Mouse (Mus musculus) mature B cell (primary cell): Measurements from ENCODE around the gene Ccr10.

Source experiments
- in situ Hi-C: fragments of 300-500 bp; cut with MboI; formaldehyde crosslinking; loops from 2 replicates; pipeline ENCODE4 v1.14.3; 2019

Gene Ccr10

DNA sequence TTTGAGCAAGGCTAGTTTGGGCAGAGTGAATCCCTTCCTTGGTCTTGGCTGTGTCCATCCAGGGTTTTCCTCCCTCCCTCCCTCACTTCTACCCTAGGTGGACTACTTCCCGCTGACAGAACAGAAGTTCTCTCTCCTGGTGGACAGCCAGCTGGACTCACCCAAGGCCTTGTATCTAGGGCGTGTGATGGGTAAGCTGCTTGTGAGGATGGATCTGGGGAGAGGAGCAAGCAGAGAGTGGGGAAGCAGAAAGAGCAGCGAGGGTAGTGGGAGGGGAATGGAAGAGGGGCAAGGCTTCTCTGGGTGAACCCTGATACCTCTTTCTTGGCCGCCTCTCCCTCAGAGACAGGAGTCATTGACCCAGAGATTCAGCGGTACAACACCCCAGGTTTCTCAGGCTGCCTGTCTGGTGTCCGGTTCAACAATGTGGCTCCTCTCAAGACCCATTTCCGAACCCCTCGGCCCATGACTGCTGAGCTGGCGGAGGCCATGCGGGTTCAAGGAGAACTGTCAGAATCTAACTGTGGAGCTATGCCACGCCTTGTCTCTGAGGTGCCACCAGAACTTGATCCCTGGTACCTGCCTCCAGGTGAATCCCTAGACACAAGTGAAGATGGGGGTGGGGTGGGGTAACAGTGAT, 13.0 kb upstream of the Ccr10 start:
- in situ Hi-C loops = no loop called here

DNA sequence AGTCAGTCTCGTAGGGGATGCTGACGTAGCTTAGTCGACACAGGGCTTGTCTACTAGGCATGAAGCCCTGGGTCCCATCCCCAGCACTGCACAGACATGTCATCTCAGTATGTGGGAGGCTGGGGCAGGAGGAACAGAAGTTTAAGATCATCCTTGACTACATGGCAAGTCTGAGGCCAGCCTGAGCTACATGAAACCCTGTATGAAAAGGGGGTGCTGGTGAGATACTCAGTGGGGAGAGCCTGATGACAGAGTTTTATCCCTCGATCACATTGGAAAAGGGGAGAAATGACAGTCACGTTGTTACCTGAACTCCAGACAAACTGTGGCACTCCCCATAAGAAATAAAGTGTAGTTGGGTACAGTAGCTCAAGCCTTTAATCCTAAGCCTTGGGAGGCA, 12.3 kb upstream of the Ccr10 start:
- in situ Hi-C loops = no loop called here

DNA sequence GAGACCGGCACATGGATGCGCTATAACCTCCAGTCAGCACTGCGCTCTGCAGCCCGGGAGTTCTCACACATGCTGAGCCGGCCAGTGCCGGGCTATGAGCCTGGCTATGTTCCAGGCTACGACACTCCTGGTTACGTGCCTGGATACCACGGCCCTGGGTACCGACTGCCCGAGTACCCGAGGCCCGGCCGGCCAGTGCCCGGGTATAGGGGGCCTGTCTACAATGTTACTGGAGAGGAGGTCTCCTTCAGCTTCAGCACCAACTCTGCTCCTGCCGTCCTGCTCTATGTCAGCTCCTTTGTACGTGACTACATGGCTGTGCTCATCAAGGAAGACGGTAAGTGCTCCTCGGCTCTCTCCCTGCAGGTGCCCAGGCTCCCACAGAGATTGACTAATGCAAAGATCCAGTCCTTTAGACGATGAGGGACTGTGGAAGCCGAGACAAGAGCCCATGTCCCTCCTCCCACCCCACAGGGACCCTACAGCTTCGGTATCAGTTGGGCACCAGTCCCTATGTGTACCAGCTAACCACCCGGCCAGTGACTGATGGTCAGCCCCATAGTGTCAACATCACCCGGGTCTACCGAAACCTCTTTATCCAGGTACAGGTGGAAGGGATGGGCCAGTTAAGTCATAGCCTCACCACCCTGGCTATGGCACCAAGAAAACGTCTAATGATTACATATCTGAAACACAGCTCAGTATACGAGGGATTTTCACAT, 11.4 kb upstream of the Ccr10 start:
- in situ Hi-C loops = no loop called here

DNA sequence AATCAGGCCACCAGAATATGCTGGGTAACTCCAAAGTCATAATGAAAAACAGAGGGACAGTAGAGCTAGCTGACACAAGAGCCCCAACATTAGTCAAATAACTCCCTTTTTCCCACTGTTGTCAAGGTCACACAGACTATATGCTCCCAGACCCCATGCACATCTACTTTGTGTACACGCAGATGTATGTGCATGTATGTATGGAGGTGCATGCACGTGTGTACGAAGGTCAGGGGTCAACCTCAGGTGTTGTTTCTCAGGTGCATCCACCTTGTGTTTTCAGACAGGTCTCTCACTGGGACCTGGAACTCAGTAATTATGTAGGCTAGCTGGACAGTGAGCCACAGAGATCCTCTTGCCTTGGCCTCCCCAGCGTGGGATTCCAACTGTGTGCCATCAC, 10.2 kb upstream of the Ccr10 start:
- in situ Hi-C loops = no loop called here

DNA sequence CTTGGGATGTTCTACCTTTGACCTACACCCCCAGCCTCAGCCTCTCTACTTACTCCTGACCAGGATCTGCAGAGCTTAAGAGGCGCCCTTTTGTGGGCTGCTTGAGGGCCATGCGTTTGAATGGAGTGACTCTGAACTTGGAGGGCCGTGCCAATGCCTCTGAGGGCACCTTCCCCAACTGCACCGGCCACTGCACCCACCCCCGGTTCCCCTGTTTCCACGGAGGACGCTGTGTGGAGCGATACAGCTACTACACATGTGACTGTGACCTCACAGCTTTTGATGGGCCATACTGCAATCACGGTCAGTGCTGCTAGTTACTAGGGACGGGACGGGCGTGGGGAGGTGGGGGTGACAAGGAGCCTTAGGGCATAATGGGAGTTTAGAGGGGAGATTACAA, 9.7 kb upstream of the Ccr10 start:
- in situ Hi-C loops = no loop called here

DNA sequence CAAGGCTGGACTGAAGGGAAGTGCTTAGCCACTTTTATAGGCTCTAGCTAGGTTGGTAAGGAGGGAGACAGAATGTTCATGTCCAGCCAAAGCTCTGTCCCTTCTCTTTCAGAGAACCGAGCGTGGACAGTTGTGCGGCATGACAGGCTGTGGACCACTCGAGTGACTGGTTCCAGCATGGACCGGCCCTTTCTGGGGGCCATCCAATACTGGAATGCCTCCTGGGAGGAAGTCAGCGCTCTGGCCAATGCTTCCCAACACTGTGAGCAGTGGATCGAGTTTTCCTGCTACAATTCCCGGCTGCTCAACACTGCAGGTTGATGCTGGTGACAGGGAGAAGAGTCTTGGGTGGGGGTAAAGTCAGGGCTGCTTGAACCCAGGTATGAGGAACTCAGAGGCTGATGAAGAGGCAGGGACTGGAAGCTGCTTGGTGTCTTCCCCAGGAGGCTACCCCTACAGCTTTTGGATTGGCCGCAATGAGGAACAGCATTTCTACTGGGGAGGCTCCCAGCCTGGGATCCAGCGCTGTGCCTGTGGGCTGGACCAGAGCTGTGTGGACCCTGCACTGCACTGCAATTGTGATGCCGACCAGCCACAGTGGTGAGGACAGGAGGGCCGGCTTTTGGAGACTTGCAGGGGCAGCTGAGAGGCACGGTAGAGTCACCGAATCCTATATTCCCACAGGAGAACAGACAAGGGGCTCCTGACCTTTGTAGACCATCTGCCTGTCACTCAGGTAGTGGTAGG, 7.7 kb upstream of the Ccr10 start:
- in situ Hi-C loops = no loop called here

DNA sequence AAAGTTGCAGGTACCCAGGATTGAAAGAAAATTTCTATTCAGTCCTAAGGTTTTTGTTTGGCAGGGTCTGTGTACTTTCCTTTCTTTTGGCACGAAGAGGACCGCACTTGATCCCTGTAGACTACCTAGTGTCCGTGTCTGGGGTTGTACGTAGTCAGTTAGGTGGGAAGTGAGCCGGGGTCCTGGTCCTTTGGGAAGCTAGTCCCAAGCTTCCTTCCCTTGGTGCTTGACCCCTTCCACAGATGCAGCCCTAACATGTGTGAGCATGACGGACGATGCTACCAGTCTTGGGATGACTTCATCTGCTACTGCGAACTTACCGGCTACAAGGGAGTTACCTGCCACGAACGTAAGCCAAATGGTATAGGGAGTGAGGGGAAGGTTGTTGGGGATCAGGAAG, 6.7 kb upstream of the Ccr10 start:
- in situ Hi-C loops = no loop called here

DNA sequence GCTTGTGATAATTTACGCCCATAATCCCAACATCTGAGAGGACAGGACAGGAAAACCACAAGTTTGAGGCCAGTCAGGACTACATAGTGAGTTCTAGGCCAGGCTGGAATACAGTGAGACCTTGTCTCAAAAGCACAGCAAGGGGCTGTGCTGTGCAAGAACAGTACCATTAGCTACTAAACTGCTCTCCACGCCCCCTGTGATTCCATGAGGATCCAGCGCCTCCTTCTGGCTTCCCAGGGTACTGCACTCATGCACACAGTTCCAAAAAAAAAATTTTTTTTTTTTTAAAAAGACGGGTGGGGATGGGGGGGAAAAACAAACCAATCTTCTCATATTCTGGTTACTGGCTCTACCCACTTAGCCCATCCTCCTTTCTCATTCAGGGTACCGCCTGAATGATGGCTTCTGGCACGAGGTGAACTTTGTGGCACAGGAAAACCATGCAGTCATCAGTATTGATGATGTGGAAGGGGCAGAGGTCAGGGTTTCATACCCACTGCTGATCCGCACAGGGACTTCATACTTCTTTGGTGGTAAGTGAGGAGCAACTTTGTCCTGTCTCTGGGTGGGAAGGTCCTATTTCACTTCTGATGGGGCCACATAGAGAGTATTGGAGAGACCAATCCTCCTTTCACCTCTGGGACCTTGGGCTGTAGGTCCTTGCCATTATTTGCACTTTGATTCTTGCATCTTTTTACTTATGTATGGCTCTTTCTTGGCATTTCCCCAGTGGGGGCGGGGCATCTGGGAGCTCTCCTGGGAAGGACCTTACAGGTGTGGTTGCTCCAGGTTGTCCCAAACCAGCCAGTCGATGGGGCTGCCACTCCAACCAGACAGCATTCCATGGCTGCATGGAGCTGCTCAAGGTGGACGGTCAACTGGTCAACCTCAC, 5.8 kb upstream of the Ccr10 start:
- in situ Hi-C loops = no loop called here

DNA sequence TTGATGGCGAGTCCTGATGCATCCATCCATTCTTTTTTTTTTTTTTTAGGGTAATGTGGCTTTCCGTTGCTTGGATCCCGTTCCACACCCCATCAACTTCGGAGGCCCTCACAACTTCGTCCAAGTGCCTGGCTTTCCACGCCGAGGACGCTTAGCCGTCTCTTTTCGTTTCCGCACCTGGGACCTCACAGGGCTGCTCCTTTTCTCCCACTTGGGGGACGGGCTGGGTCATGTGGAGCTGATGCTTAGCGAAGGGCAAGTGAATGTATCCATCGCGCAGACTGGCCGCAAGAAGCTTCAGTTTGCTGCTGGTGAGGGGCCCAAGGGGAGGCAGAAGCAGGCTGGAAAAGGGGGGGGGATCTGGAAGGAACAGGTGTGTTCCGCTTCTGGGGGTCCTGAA, 5.0 kb upstream of the Ccr10 start:
- in situ Hi-C loops = no loop called here

DNA sequence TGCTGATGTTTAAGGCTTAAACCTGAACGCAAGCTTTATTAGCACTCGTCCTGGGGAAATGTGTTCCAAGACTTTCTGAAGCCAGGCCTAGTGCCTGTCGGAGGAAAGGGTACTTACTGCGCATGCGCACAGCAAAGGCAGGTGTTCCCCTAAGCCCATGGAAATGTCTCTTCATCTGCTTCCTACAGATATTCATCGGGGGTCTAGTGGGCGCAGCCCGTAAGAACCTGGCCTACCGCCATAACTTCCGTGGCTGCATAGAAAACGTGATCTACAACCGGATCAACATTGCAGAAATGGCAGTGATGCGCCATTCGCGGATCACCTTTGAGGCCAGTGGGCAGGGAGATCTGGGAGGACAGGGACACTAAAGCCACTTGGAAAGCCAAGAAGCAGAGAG, 4.1 kb upstream of the Ccr10 start:
- in situ Hi-C loops = no loop called here

DNA sequence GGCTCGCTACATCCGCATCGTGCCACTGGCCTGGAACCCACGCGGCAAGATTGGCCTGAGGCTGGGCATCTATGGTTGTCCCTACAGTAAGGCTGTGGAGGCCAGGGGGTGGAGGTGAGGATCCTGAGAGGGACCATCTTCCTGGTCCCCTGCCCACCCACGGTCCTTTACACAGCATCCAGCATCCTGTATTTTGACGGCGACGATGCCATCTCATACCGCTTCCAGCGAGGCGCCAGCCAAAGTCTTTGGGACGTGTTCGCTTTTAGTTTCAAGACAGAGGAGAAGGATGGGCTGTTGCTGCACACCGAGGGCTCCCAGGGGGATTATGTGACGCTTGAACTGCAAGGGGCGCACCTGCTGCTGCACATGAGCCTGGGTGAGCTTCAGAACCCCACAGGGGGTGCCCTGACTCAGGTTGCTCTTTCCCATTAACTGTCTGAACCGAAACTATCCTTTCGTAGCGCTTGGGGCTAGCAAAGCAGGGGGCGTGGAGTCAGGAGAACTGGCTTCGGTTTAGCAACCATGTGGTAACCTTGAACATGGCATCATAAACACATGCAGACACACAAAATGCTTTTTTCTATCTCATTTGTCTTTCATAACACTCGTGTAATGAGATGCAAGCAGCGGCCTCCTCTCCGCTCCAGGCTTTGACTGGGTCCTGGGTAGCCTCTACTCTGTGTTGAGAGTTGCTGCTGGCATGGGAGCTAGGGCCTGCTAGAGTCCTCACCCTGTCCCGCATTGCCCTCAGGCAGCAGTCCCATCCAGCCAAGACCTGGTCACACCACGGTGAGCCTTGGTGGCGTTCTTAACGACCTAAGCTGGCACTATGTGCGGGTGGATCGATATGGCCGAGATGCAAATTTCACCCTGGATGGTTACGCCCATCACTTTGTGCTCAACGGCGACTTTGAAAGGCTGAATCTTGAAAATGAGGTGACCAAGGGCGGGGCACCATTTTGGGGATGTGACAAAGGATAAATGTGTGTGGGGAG, 3.1 kb upstream of the Ccr10 start:
- in situ Hi-C loops = no loop called here

DNA sequence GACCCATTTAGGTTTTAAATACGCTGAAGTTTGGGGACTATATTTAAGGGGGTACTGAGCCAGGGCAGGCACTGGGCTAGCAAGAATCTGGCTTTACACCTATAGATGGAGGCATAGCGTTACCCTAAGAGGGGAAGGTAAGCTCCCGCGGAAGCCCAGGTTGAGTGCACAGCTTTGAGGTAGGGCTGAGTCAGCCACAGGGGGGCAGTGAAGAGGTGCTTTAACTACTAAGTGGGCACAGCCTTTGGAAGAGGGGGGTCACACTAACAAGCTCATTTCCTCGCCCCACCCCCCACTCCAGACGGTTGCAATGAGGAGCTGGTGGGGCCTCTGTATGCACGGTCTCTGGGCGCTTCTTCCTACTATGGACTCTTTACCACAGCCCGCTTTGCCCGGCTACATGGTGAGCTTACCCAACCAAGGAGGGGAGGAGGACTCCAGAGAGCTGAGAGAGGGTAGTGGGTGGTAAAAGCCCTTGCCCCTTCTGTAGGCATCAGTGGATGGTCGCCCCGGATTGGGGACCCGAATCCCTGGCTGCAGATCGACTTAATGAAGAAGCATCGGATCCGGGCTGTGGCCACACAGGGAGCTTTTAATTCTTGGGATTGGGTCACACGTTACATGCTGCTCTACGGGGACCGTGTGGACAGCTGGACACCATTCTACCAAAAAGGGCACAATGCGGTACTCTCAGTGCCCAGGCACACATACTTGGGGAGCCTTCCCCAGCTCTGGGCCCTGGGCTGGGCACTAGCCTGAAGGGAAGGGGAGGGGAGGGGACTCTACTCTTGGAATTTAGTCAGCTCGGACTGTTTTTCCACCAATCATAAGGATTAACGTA, 1.9 kb upstream of the Ccr10 start:
- in situ Hi-C loops = no loop called here

DNA sequence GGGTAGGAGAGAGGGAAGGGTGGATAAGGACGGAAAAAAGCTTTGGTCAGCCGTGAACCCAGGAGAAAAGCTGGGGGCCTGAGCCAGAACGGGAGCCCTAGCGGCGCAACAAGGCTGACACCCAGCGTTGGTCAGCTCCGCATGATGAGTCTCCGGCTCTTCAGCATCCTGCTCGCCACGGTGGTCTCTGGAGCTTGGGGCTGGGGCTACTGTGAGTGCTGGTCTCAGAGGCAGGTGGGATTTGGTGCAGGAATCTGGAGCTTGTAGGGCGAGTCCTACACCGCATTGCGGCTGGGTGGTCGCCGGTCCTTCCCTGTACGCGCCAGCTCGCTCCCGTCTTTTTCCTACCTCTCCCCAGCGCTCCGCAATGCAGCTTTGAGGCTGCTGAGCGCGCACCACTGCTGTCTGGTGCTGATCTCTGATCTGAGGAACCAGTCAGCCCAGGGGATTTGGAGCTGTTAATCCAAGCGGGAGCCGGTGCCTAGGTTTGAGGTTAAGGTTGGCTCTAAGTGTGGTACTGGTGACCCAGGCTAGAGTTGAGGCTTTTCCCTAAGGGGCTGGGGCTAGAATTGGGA, 961 bp upstream of the Ccr10 start:
- in situ Hi-C loops = no loop called here

DNA sequence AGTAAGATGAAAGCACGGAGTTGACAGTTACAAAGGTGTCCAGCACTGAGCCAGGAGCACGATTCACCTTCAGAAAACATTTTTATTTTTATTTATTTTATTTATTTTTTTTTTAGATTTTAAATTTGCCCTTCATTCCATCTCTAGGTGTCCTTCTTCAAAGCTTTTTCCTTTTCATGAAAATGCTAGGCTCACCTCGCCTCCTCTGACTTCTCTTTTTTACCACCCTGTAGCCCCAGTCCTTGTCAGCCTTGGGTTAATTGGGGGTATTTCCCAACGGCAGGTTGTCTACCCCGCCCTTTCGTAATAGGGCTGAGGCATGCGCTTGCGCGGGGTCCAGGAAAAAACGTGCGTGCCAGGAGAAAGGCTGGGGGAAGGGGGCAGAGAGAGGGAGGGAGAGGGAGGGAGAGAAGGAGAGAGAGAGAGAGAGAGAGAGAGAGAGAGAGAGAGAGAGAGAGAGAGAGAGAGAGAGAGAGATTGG, 433 bp upstream of the Ccr10 start:
- in situ Hi-C loops = no loop called here

DNA sequence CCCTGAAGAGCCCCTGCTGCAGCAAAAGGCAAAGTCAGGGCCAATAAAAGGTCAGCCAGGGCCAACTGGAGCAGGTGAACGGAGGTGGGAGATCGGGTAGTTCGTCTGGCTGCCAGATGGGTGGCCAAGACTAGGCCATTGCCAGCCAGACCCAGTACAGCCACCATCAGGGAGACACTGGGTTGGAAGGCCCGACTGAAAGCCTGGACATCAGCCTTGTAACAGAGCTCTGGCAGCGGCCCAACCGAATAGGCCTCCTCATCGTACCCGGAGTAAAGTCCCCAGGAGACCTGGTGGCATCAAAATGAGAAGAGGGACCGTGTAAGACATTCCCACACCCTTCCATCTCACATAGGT, 876 bp downstream of the Ccr10 start:
- in situ Hi-C loops = no loop called here

DNA sequence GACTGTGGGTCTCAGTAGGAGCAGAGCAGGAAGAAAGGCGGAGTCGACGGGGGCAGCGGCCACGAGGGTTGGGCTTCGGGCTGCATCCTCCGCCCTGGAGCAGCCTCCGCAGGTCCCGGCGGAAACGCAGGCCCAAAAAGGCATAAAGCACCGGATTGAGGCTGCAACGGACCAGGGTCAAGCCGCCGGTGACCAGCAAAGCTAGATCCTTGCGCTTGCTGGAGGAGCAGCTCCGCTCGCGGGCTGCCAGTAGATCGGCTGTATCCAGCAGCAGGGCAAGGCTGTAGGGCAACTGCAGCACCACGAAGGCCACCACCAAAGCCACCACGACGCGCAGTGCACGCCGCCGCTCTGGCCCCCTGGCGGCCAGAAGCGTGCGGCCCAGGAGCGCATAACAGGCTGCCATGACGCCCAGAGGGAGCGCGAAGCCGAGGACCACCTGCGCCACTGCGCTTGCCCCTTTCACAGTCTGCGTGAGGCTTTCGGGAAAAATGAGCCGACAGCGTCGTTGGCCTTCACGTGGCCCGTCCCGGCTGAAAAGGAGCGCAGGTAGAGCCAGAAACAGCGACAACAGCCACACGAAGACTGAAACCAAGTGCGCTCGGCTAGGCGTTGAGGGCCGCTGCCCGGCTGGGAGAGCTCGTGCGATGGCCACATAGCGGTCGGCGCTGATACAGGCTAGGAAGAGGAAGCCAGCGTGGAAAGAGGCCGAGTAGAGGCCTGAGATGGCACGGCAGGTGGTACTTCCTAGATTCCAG, 1.4 kb downstream of the Ccr10 start:
- in situ Hi-C loops = no loop called here

DNA sequence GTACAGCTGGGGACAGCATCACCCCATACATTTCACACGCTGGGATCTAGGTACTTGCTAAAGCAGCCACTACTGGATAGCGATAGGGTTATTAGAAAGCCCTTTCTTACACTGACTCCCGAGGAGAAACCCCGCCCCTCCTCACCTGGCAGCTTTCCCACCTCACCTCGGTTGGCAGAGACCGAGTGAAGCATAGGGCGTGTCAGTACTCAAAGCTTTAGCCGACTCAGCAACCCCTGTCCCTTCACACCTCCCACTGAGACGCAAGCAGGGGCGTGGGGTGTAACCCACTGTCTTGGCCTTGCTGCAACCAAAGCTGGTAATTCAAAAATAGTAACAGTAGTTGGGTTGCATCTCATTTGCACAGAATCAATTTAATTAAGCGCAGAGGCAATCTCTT, 2.1 kb downstream of the Ccr10 start:
- in situ Hi-C loops = no loop called here

DNA sequence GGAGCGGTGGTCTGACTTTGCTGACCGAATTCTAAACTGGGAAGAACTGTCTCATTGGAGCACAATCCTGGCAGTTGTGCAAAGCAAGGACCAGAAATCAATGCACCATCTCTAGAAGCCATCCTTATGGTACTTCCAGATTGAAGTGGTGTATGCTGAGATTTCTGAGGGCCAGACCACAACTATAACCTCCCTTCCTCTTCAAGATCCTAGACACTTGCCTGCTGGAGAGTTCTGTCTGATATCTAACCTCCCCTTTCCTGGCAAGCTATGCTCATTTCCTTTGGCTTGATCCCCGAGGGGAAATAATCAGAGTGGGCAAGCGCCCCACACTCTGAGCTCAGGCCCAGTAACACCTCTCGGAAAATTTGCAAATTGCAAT, 2.8 kb downstream of the Ccr10 start:
- in situ Hi-C loops = no loop called here
